Mouse (Mus musculus) frontal cortex, adult (tissue): ENCODE results near the gene Mapre1.
A peak's percentile ranks its signal among the peaks of the same experiment; 100 is the strongest.

Experiments used
- ATAC-seq: cut with Nextera tagmentation; 2 replicates; pipeline ENCODE4 v1.9.2; 2017; ENCODE audit warnings: mild to moderate bottlenecking, moderate library complexity, mixed read lengths; ENCODE audit not compliant: low TSS enrichment

The Mapre1 gene

DNA sequence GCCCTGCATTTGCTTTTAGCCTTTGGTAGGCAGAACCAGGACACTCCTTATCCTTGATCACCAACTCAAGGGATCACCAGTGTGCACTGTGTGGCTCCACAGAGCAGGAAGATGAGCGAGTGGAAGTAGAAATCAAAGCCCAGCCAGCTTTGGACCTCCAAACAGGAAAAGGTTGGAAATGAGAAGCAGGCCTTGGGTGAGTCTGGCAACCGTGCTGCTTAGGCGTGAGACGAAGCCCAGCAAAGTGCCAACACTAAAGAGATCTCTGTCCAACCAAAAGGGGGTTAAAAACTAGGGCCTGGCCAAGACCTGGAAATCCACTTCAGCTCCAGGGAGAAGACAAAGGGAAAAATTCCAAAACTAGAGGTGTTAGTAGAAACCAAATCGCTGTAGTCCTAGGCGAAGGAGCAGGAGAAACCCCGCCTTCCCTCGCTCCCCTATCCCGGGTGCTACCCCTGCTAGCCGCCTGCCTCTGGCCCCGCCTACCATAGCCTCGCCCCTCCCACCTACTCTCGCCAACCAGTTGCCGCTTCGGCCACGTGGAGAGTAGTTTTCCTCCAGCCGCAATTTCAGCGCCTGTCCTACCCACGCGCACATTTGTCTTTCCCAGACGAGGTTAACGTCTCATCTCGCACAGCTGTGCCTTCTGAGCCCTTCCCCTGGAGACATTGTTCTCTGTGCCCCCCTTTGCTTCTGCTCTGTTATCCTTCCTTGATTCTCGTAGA is 37.7 kb downstream of the Mapre1 start:
- peak; percentile 80 for ATAC-seq

DNA sequence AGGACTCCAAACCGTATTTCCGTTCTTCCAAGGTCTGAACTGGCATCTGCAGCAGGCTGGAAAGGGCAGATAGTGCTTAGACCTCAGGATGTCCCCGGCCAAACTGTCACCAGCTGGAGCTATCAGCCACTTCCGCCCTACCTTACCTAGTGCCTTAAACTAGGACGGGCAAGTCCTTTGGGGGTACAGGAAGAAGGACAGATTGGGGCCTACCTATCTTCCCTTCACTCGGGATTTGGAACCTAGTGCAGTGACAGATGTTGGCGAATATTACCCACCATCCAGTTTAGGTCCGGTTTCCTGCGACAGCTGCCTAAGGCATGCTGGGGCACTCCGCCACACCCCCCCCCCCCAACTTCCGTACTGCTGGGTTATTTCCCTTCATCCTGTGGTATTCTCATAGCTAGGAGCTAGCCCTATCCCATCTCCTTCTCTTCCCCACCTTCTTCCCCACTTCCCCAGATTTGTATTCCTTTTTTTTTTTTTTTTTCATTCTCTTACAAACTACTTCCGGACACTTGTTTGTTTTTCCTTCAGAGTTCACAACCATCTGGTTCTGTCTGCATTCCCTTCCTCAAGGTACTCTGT is 38.4 kb downstream of the Mapre1 start, which contains the start of gene Efcab8:
Gene Efcab8, plus strand, starts transcription at position 538 of the 588 bp plus-strand sequence.
- ATAC-seq: no peak

DNA sequence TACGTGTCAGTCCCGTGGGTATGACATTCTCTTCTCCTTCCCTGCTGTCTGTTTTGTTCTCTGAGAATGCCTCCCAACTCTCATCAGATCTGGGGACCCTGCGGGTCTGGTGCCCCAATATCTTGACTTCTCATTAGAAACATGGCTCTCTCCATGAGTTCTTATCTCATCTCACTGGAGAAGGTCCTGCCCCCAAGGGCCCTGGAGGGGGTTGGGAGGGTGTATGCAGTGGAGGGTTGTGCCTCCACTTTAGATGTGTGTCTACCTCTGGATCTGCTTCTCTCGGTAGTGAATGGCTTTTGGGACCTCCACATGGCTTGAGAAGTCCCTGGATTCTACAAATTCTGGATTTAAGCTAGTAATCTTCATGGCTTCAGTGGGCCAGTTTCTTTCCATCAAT is 40.1 kb downstream of the Mapre1 start:
- ATAC-seq: no peak

DNA sequence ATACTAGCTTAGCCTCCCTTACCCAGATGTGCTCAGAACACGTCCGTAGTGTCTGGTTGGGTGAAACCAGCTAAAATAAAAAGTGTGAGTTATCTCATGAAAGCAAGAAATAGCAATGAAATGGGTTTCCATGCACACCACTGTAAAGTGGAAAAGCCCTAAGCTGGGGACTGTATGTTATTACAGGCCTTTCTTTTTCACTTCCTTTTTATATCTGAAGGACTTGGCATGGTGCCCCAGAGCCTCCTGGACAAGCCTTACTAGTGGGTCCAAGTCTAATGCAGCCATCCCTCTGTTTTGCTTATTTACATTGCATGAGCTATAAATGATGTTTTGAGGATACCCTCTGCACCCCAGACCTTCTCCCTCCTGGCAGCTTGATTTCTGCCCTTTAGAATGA is 43.6 kb downstream of the Mapre1 start:
- no peak for ATAC-seq

DNA sequence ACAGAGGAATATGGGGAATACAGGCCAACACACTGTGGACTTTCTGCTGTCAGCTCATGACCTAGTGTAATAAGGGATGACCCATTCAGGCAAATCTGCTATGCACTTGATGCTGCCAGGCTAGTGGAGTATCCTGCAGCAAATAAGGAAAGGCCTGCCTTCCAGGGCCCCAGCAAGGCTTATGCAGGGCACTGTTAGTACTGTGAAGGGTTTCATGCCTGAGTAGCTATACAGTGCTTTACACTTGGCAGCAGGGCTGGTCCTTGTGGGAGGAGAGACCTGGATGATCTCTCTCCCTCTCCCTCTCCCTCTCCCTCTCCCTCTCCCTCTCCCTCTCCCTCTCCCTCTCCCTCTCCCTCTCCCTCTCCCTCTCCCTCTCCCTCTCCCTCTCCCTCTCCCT is 52.3 kb downstream of the Mapre1 start:
- ATAC-seq: no peak

DNA sequence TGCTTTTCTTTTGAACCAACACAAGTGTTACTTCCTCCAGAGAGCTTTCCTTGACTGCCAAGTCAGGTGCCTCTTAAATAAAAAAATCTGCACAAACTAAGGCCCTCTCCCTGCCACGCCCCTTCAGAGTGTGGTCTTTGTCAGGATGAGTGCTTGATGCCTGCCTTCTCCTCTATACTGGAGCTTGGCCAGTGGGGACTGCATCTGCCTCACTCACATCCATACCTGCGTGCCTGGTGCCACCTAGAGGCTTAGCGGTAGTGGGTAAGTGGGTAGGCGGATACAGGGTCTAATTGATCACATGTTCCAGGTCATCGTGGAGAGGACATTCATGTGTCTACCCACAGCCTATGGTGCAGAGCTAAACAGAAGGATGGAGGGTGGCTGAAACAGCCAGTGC is 54.0 kb downstream of the Mapre1 start:
- no peak for ATAC-seq

DNA sequence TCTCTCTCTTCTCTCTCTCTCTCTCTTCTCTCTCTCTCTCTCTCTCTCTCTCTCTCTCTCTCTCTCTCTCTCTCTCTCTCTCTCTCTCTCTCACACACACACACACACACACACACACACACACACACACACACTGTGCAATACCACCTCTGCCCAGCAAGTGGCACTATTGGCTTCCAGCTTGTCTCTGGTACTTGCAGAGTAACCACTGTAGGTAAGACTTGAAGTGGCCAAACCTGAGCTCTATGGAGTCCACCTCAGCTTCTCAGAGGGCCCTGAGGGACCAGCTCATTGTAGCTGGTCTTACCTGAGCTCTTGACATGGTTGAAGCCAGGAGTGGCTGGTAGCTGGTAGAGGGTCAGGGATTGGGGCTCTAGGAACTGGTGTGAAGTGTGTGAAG is 66.4 kb downstream of the Mapre1 start:
- ATAC-seq: peak; percentile 81; the same call in 1 of the 2 replicates

DNA sequence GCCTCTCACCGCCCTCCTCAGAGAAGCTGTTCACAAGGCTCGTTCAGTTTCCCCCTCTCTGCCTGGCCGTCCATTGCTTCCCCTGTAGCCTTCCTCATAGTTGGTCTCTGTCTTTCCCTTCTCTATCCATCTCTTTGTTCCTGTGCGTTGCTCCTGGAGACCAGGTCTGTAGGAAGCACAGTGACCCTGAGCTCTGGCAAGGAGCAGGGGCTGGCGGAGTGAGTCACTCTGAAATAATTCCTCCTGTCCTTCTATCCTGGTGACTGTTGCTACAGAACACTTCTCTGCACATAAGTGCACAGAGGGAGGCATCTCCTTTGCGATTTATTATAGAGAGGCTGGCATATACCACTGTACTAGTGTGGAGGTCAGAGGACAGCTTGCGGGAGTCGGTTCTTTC is 67.1 kb downstream of the Mapre1 start:
- ATAC-seq: no peak

DNA sequence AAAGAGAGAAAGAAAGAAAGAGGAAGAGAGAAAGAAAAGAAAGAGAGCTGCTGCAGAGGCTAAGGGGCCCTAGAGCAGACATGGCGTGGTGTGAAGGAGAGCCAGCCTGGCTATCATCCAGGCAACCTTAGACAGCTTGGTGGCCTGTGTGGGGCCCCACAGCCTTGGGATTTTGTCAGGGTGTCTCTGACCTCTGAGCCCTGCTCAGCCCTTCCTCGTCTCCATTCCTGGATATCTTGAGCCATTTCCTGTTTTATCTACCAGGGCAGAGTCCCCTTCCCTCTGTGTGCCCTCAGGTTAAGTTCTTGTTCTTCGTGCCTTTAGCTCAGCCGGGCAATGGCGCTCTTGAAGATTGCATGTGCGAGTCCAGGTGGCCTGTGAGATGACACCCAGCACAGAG is 67.8 kb downstream of the Mapre1 start:
- no peak for ATAC-seq

DNA sequence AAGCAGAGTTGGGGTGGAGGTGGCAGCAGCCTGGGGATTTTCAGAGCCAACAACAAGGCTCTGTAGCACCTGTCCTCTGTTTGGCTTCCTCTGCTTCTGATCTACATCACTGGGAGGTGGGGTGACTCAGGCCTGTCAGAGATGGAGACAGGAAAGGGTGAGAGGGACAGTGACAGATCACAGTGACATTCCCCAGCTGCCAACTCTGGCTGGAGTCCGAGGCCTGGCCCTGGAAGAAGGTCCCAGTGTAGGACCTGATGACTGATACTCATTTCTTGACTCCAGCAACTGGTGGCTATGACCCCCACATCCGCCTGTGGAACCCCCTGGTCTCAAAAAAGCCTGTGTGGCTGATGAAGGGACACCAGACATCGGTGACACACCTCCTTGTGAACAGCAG is 68.8 kb downstream of the Mapre1 start:
- ATAC-seq: no peak

DNA sequence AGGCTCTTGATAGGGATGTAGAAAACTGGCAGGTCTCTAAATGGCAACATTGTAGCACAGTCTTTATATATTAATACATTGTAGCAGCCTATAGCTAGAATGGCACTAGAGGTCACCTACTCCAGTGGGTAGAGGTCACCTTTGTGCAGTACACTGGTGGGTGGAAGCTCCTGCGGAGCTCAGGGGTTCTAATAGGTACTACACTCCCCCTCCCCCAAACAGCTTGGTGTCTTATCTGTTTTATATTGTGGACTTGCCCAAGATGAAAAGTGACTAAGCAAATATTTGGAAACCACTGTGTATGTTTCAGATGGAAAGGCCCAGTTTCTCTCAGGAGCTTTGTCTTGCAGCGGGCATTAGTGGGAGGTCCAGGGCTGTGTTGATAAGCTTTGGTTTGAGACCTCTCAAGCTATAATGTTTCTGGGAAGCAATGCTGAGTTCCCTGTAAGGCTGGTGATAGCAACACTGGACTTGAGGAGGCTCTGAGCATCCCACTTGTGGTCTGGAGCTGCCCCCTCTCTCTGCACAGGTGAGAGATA is 81.0 kb downstream of the Mapre1 start:
- ATAC-seq: no peak
